Mouse (Mus musculus) midbrain, embryonic 15.5 days (tissue): ENCODE data around the gene Slf2. TPM values are rescaled to one million over a fixed set of nuclear protein-coding genes. Genes with fewer than 3 reads are reported as not detected.

Experiments
- ATAC-seq: fragments of 200-750 bp; cut with Nextera tagmentation; replicated peaks from 2 replicates; pipeline ENCODE4 v1.8.0; 2017; ENCODE audit warnings: moderate TSS enrichment
- H3K27ac ChIP-seq: fragments of 300-500 bp; sonication (generic); 2 replicates; pipeline ENCODE4 v1.5.1; 2015; ENCODE audit warnings: mild to moderate bottlenecking, inconsistent platforms
- H3K27me3 ChIP-seq: fragments of 300-500 bp; sonication (generic); replicated peaks from 2 replicates; pipeline ENCODE4 v1.6.1; 2015; ENCODE audit warnings: inconsistent platforms
- H3K36me3 ChIP-seq: fragments of 300-500 bp; sonication (generic); replicated peaks from 2 replicates; pipeline ENCODE4 v1.6.1; 2015; ENCODE audit warnings: inconsistent platforms
- H3K4me1 ChIP-seq: fragments of 300-500 bp; sonication (generic); 2 replicates; pipeline ENCODE4 v1.6.1; 2015; ENCODE audit warnings: inconsistent platforms
- H3K4me2 ChIP-seq: fragments of 300-500 bp; sonication (generic); 2 replicates; pipeline ENCODE4 v1.6.1; 2015; ENCODE audit warnings: inconsistent platforms, mild to moderate bottlenecking, moderate library complexity
- H3K4me3 ChIP-seq: fragments of 300-500 bp; sonication (generic); 2 replicates; pipeline ENCODE4 v1.5.1; 2015; ENCODE audit warnings: mild to moderate bottlenecking, inconsistent platforms
- H3K9ac ChIP-seq: fragments of 300-500 bp; sonication (generic); 2 replicates; pipeline ENCODE4 v1.6.1; 2015; ENCODE audit warnings: mild to moderate bottlenecking, inconsistent platforms
- H3K9me3 ChIP-seq: fragments of 300-500 bp; sonication (generic); 2 replicates; pipeline ENCODE4 v1.6.1; 2016; ENCODE audit warnings: inconsistent platforms
- WGBS: fragments of 180-500 bp; shearing (Covaris S2); methylation state at CpG from one replicate; pipeline ENCODE4 v1.1.7; 2015; ENCODE audit warnings: mixed read lengths; 5-methylcytosine and 5-hydroxymethylcytosine counted together
- polyA plus RNA-seq: library from polyadenylated mRNA; unstranded; fragments of >200 nt; fragmentation: Nextera tagmentation; extraction: Ambion mirVana; gene quantifications from 2 replicates; pipeline ENCODE4 v1.2.1, GENCODE M21; 2015

Gene Slf2
- polyA plus RNA-seq, 1 experiment from 2014 or later: 33.0 TPM

DNA sequence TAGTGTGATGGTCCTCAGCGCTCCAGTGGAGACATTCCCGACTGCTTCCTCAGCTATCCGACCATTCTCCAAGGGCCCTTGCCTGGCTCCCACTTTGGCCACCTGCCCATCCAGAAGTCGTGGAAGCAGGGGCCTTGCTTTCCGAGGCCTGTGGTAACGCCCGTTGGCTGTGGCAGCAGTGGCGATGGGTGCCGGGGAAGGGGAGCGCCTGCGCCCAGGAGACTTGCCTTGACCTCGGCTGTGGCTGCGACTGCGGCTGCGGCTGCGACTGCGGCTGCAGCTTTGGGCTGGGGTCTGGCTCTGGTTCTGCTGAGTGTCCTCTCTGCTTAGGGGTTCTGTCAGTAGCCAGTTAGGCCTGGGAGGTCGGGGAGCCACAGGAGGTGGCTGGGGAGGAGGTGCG, 97.8 kb downstream of the Slf2 start:
- 66% methylated on average over 19 of the region's 19 CpGs for WGBS
- H3K27me3 ChIP-seq: no peaks in the 10 kb centered on the region
- H3K9me3 ChIP-seq: no peaks in the 10 kb centered on the region
- no peak overlapping the region for H3K4me2 ChIP-seq
- no peak overlapping the region for H3K27ac ChIP-seq
- H3K4me3 ChIP-seq: no peak overlapping the region
- no peak overlapping the region for H3K9ac ChIP-seq
- ATAC-seq: no peak
- peaks cover 9% of the 10 kb centered on the region; the same call in 1 of the 2 replicates for H3K36me3 ChIP-seq
- H3K4me1 ChIP-seq: peaks cover 7% of the 10 kb centered on the region

DNA sequence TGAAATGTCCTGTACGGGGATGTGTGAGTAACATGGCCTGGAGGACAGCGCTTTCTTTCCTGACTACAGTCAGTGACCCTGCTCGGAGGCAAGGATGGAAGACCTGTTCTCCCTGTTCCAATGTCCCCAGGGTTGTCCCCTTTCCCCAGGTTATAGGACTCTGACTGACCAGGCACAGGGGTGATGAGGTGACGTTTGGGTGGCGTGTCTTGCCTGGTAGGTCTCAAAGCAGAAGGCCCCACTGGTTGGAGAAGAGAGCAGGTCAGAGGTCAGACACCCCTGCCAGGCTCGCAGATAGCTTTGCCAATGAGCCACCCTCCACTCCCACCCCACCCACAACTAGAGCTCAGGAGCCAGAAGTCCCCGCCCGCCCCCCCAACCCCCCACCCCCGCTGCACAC, 98.6 kb downstream of the Slf2 start:
- 45% methylated on average over 9 of the region's 9 CpGs for WGBS
- H3K9me3 ChIP-seq: no peaks in the 10 kb centered on the region

GRCm38 (mm10) chr19:45030111-45030510, 99.2 kb downstream of the Slf2 start:
- no peak overlapping the region for H3K27ac ChIP-seq
- H3K36me3 ChIP-seq: peaks cover 6% of the 10 kb centered on the region; the same call in 1 of the 2 replicates
- no peak overlapping the region for H3K4me3 ChIP-seq
- no peaks in the 10 kb centered on the region for H3K27me3 ChIP-seq
- peaks cover 7% of the 10 kb centered on the region for H3K4me1 ChIP-seq
- 37% methylated on average over 8 of the region's 8 CpGs for WGBS
- no peaks in the 10 kb centered on the region for H3K9me3 ChIP-seq
- ATAC-seq: no peak
- no peak overlapping the region for H3K4me2 ChIP-seq
- H3K9ac ChIP-seq: no peak overlapping the region

More for the DNA sequence above, 98.6 kb downstream of the Slf2 start:
- Histone ChIP-seq H3K4me2 (no peak overlapping the region), H3K4me1 (peaks cover 7% of the 10 kb centered on the region), H3K4me3 (no peak overlapping the region), H3K36me3 (peaks cover 6% of the 10 kb centered on the region; the same call in 1 of the 2 replicates), H3K9ac (no peak overlapping the region), H3K27me3 (no peaks in the 10 kb centered on the region), H3K27ac (no peak overlapping the region)
- no peak for ATAC-seq

DNA sequence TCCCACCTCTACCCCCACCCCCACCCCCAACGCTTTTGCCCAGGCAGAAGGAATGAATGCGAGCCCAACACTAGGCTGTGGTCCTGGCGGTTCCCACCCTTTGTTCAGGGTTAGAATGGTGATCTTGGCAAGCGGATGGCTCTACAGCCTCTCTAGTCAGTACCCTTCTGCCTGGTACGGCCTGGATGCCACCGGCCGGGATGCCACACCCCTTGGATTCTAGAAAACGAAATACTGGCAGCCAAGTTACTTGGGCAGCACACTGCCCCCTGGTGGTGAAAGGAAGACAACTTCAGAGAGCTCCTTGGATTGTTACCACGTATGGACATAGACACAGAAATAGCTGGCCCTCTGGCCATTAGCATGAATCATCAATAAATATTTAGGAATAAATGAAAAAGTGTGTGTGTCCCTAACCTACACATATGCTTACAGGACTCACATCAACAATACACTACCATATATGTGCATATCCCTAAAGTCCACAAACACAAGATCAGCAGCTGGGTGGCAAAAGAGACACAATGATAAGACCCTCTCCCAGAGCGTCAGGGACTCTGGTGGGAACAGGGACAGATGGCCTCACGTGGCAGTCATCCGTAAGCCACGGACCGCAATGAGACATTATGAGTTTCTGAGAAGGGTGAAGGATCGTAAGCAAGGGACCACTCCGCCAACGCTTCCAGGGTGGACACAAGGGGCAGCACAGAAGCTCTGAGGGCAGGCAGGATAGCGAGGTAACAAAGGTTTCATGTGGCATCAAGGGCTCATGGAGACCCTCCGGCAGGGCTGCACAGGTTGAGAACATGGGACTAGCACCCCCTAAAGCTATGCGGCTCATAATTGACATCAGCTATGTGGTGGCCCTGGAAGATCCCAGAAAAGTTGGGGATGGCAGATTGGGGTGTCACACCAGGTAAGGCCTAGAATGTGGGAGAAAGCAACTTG, 100.1 kb downstream of the Slf2 start:
- Histone ChIP-seq H3K9ac (no peak overlapping the region), H3K36me3 (peaks cover 1% of the 10 kb centered on the region; the same call in 1 of the 2 replicates), H3K27ac (no peak overlapping the region), H3K4me3 (no peak overlapping the region), H3K4me2 (peak overlapping the region; percentile 41), H3K27me3 (no peaks in the 10 kb centered on the region), H3K9me3 (no peaks in the 10 kb centered on the region), H3K4me1 (peaks cover 7% of the 10 kb centered on the region)
- WGBS: 40% methylated on average over 20 of the region's 20 CpGs
- no peak; the same call in 1 of the 2 replicates for ATAC-seq

DNA sequence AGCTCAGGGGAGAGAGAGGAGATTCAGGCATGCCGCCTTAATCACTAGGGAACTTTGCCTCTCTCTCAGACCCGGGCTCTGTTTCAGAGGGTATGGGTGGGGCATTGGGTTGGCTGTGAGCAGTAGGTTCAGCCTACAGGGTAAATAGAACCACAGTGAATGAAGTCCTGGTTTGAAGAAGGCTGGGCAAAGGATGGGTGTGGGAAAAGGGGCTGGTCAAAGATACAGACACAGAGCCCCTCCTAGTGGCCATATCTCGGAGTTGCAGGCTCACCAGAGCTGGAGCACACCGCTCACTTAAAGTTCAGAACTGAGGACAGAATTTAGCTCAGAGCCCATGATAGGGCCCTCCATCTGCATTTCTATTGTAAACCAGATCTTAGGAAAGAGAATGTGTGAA, 100.8 kb downstream of the Slf2 start:
- 0 out of 2 replicates have a peak, but pooled peaks have one; percentile 18 for ATAC-seq
- peaks cover 7% of the 10 kb centered on the region for H3K4me1 ChIP-seq
- WGBS: 15% methylated on average over 4 of the region's 4 CpGs

More for the DNA sequence above, 100.8 kb downstream of the Slf2 start:
- no peak overlapping the region for H3K9ac ChIP-seq
- H3K4me2 ChIP-seq: no peak overlapping the region
- no peak overlapping the region for H3K27ac ChIP-seq
- H3K27me3 ChIP-seq: no peaks in the 10 kb centered on the region
- H3K36me3 ChIP-seq: no peaks in the 10 kb centered on the region
- H3K9me3 ChIP-seq: no peaks in the 10 kb centered on the region
- no peak overlapping the region for H3K4me3 ChIP-seq

Other genes with a start within 250 kb of the Slf2 start
- gene Pax2, start 175.1 kb upstream of the Slf2 start, polyA plus RNA-seq: 0.68 TPM in 2 replicates
- 17.1 and 20.4 TPM in 2 replicates for gene Sema4g, start 58.0 kb downstream of the Slf2 start, polyA plus RNA-seq
- 15.9 and 17.2 TPM in 2 replicates for gene Twnk, start 74.5 kb downstream of the Slf2 start, polyA plus RNA-seq
- 86.9 and 88.0 TPM in 2 replicates for gene Mrpl43, start 75.3 kb downstream of the Slf2 start, polyA plus RNA-seq
- gene Lzts2, start 83.3 kb downstream of the Slf2 start, polyA plus RNA-seq: 25.2 and 28.6 TPM in 2 replicates
- gene Pdzd7, start 114.6 kb downstream of the Slf2 start, polyA plus RNA-seq: 3.2 and 4.1 TPM in 2 replicates
- gene Sfxn3, start 116.4 kb downstream of the Slf2 start, polyA plus RNA-seq: 89.6 and 97.2 TPM in 2 replicates
- 1.3 TPM in 2 replicates for gene Kazald1, start 144.1 kb downstream of the Slf2 start, polyA plus RNA-seq
- not detected in 2 replicates for gene Tlx1, start 219.5 kb downstream of the Slf2 start, polyA plus RNA-seq